Mouse (Mus musculus): Measurements from ENCODE around the gene Jund. TPM values are rescaled to one million over a fixed set of nuclear protein-coding genes. Genes with fewer than 3 reads are reported as not detected.

The Jund gene
- polyA plus RNA-seq (2015; fragmentation: Illumina TruSeq; extraction: RNeasy Lipid Tissue Mini Kit (QIAGEN cat#74804); ENCODE audit: low read depth, low replicate concordance): 82.5 TPM

GRCm38 (mm10) chr8:70698310-70699109 is at the start of gene Jund:
Gene Jund (plus strand): TSS chr8:70698949.

DNA sequence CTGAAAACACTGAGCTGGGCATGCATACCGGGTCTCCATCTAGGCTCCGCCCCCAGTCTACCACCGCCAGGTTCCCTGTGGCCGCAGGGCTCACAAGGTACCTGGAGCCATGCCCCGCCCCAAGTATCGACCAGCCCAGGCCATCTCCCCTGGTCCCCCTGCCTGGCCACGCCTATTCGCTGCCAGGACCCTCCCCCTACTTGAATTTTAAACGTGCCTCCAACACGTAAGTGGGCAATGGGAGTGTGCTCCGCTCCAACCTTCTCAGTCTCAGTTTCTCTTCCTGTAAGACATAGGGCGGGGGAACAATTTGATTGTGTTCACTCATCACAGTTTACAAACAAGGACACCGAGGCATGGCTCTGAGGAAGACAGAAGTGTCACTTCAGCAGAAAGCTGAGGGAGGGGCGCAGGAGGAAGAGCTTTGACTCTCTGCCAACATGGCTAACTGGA is 38.5 kb upstream of the Jund start, which contains the start of gene Pgpep1:
TSS of gene Pgpep1 (minus strand) at position 116 of the 453 bp plus-strand sequence.

DNA sequence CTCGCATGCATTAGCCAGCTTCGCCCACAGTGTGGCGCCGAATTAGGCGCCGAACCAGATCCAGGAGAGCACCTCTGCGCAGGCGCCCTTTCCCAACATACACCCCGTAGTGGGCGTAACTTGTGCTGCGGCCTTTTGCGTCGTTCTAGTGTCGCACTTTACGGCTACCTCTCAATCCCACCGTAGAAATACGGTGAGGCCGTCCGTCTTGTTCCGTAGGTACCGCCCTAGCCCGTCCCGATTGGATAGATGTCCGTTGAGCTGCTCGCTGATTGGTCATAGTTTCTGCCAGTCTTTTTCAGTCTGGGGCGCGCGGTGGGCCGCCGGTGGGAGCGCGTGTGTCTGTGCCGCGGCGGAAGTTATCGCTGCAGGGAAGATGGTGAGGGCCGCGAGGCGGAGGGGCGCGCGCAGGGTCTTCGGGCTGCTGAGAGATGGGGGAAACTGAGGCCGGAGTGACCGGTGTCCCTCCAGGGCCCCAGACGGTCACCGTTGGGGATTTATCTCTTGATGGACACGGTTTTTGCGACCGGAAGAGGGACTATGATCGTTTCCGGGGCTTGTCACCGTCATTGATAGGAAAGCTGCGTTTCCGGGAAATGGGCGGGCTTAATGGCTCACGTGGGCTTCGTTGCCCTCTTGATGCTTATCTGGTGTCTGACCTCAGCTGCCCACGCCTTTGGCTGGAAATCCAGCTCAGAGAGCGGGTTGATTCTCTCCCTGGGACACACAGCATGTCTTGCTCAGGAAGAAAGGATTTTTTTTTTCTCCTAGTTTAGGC is 25.5 kb upstream of the Jund start, which contains the start of gene Lsm4:
TSS of gene Lsm4 (plus strand) at position 170 of the 778 bp plus-strand sequence.

GRCm38 (mm10) chr8:70703287-70703686 is 4.5 kb downstream of the Jund start, which contains the start of gene Iqcn:
Gene Iqcn (plus strand): TSS chr8:70703457.

GRCm38 (mm10) chr8:70718297-70718696 is 19.5 kb downstream of the Jund start, which contains the start of gene Gm3336:
Gene Gm3336 (plus strand): TSS chr8:70718543.

DNA sequence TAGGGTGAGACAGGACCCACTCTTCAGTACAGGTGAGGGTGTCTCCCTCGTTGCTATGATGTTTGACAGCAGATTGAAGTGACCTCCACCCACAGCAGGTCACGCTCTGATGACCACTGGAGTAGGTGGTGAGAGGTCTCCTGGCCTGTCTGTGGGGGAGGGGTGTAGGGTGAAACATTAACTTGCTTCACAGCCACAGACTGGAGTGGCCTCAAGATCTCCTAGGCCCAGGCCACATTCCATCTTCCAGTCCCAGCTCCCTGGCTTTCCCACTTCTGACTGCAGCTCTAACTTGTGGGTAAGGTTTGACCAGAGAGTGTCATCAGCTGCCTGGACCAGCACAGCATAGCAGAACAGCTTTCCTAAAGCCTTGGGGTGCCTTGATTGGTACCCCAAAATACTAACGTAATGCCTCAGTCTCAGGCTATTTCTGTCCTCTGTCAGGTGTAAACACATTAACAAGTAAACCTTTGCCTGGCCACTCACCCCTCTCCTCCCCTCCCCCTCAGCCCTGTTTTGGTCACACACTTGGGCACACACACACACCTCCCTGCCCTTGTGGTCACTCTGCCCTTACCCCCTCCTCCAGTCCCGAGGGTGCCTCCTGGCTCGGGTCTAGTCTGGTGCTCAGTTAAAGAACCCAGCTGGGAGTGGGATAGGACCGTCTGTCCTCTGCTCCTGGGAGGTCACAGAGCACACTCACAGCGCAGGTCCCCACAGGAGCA is 24.9 kb downstream of the Jund start, which contains the start of gene Pde4c:
TSS of gene Pde4c (plus strand) at position 235 of the 725 bp plus-strand sequence.

Other genes starting within 250 kb of the Jund start
- 33.9 TPM for gene Klhl26, start 222.0 kb upstream of the Jund start, polyA plus RNA-seq (2015; fragmentation: Illumina TruSeq; extraction: RNeasy Lipid Tissue Mini Kit (QIAGEN cat#74804); ENCODE audit: low read depth, low replicate concordance)
- gene Tmem59l, start 211.6 kb upstream of the Jund start, polyA plus RNA-seq (2015; fragmentation: Illumina TruSeq; extraction: RNeasy Lipid Tissue Mini Kit (QIAGEN cat#74804); ENCODE audit: low read depth, low replicate concordance): 410 TPM
- gene Crlf1, start 205.8 kb upstream of the Jund start, polyA plus RNA-seq (2015; fragmentation: Illumina TruSeq; extraction: RNeasy Lipid Tissue Mini Kit (QIAGEN cat#74804); ENCODE audit: low read depth, low replicate concordance): 5.2 TPM
- gene Rex1bd, start 192.2 kb upstream of the Jund start, polyA plus RNA-seq (2015; fragmentation: Illumina TruSeq; extraction: RNeasy Lipid Tissue Mini Kit (QIAGEN cat#74804); ENCODE audit: low read depth, low replicate concordance): 129 TPM
- gene Uba52, start 188.1 kb upstream of the Jund start, polyA plus RNA-seq (2015; fragmentation: Illumina TruSeq; extraction: RNeasy Lipid Tissue Mini Kit (QIAGEN cat#74804); ENCODE audit: low read depth, low replicate concordance): 1,689 TPM
- gene Fkbp8, start 171.2 kb upstream of the Jund start, polyA plus RNA-seq (2015; fragmentation: Illumina TruSeq; extraction: RNeasy Lipid Tissue Mini Kit (QIAGEN cat#74804); ENCODE audit: low read depth, low replicate concordance): 487 TPM
- gene Kxd1, start 171.0 kb upstream of the Jund start, polyA plus RNA-seq (2015; fragmentation: Illumina TruSeq; extraction: RNeasy Lipid Tissue Mini Kit (QIAGEN cat#74804); ENCODE audit: low read depth, low replicate concordance): 57.3 TPM
- 12.0 TPM for gene Ell, start 159.5 kb upstream of the Jund start, polyA plus RNA-seq (2015; fragmentation: Illumina TruSeq; extraction: RNeasy Lipid Tissue Mini Kit (QIAGEN cat#74804); ENCODE audit: low read depth, low replicate concordance)
- 38.2 TPM for gene Isyna1, start 104.6 kb upstream of the Jund start, polyA plus RNA-seq (2015; fragmentation: Illumina TruSeq; extraction: RNeasy Lipid Tissue Mini Kit (QIAGEN cat#74804); ENCODE audit: low read depth, low replicate concordance)
- gene Ssbp4, start 90.1 kb upstream of the Jund start, polyA plus RNA-seq (2015; fragmentation: Illumina TruSeq; extraction: RNeasy Lipid Tissue Mini Kit (QIAGEN cat#74804); ENCODE audit: low read depth, low replicate concordance): 179 TPM
- gene Lrrc25, start 82.8 kb upstream of the Jund start, polyA plus RNA-seq (2015; fragmentation: Illumina TruSeq; extraction: RNeasy Lipid Tissue Mini Kit (QIAGEN cat#74804); ENCODE audit: low read depth, low replicate concordance): 0.85 TPM
- gene Gdf15, start 66.5 kb upstream of the Jund start, polyA plus RNA-seq (2015; fragmentation: Illumina TruSeq; extraction: RNeasy Lipid Tissue Mini Kit (QIAGEN cat#74804); ENCODE audit: low read depth, low replicate concordance): not detected
- gene Pgpep1, start 38.6 kb upstream of the Jund start, polyA plus RNA-seq (2015; fragmentation: Illumina TruSeq; extraction: RNeasy Lipid Tissue Mini Kit (QIAGEN cat#74804); ENCODE audit: low read depth, low replicate concordance): 14.7 TPM
- gene Lsm4, start 25.7 kb upstream of the Jund start, polyA plus RNA-seq (2015; fragmentation: Illumina TruSeq; extraction: RNeasy Lipid Tissue Mini Kit (QIAGEN cat#74804); ENCODE audit: low read depth, low replicate concordance): 72.2 TPM
- gene Iqcn, start 4.5 kb downstream of the Jund start, polyA plus RNA-seq (2015; fragmentation: Illumina TruSeq; extraction: RNeasy Lipid Tissue Mini Kit (QIAGEN cat#74804); ENCODE audit: low read depth, low replicate concordance): 0.09 TPM
- not detected for gene Gm3336, start 19.6 kb downstream of the Jund start, polyA plus RNA-seq (2015; fragmentation: Illumina TruSeq; extraction: RNeasy Lipid Tissue Mini Kit (QIAGEN cat#74804); ENCODE audit: low read depth, low replicate concordance)
- gene Pde4c, start 24.8 kb downstream of the Jund start, polyA plus RNA-seq (2015; fragmentation: Illumina TruSeq; extraction: RNeasy Lipid Tissue Mini Kit (QIAGEN cat#74804); ENCODE audit: low read depth, low replicate concordance): 2.8 TPM
- gene Rab3a, start 55.7 kb downstream of the Jund start, polyA plus RNA-seq (2015; fragmentation: Illumina TruSeq; extraction: RNeasy Lipid Tissue Mini Kit (QIAGEN cat#74804); ENCODE audit: low read depth, low replicate concordance): 913 TPM
- 36.8 TPM for gene Mpv17l2, start 62.0 kb downstream of the Jund start, polyA plus RNA-seq (2015; fragmentation: Illumina TruSeq; extraction: RNeasy Lipid Tissue Mini Kit (QIAGEN cat#74804); ENCODE audit: low read depth, low replicate concordance)
- gene Pik3r2, start 77.8 kb downstream of the Jund start, polyA plus RNA-seq (2015; fragmentation: Illumina TruSeq; extraction: RNeasy Lipid Tissue Mini Kit (QIAGEN cat#74804); ENCODE audit: low read depth, low replicate concordance): 83.0 TPM
- gene Mast3, start 106.1 kb downstream of the Jund start, polyA plus RNA-seq (2015; fragmentation: Illumina TruSeq; extraction: RNeasy Lipid Tissue Mini Kit (QIAGEN cat#74804); ENCODE audit: low read depth, low replicate concordance): 175 TPM
- 0.67 TPM for gene Il12rb1, start 109.5 kb downstream of the Jund start, polyA plus RNA-seq (2015; fragmentation: Illumina TruSeq; extraction: RNeasy Lipid Tissue Mini Kit (QIAGEN cat#74804); ENCODE audit: low read depth, low replicate concordance)
- 17.6 TPM for gene Arrdc2, start 140.8 kb downstream of the Jund start, polyA plus RNA-seq (2015; fragmentation: Illumina TruSeq; extraction: RNeasy Lipid Tissue Mini Kit (QIAGEN cat#74804); ENCODE audit: low read depth, low replicate concordance)
- 16.4 TPM for gene Kcnn1, start 164.3 kb downstream of the Jund start, polyA plus RNA-seq (2015; fragmentation: Illumina TruSeq; extraction: RNeasy Lipid Tissue Mini Kit (QIAGEN cat#74804); ENCODE audit: low read depth, low replicate concordance)
- 106 TPM for gene Ccdc124, start 175.0 kb downstream of the Jund start, polyA plus RNA-seq (2015; fragmentation: Illumina TruSeq; extraction: RNeasy Lipid Tissue Mini Kit (QIAGEN cat#74804); ENCODE audit: low read depth, low replicate concordance)
- 14.2 TPM for gene Slc5a5, start 193.8 kb downstream of the Jund start, polyA plus RNA-seq (2015; fragmentation: Illumina TruSeq; extraction: RNeasy Lipid Tissue Mini Kit (QIAGEN cat#74804); ENCODE audit: low read depth, low replicate concordance)
- gene Rpl18a, start 198.5 kb downstream of the Jund start, polyA plus RNA-seq (2015; fragmentation: Illumina TruSeq; extraction: RNeasy Lipid Tissue Mini Kit (QIAGEN cat#74804); ENCODE audit: low read depth, low replicate concordance): 1,083 TPM
- gene Map1s, start 207.0 kb downstream of the Jund start, polyA plus RNA-seq (2015; fragmentation: Illumina TruSeq; extraction: RNeasy Lipid Tissue Mini Kit (QIAGEN cat#74804); ENCODE audit: low read depth, low replicate concordance): 25.7 TPM

Data from brain, adult 10 weeks (tissue).